Mouse (Mus musculus) ES-E14 (cell line): ENCODE data around the gene Copa. TPM values are rescaled to one million over a fixed set of nuclear protein-coding genes. Genes with fewer than 3 reads are reported as not detected.

Source experiments
- DNase-seq: peaks from one replicate; pipeline ENCODE4 v3.0.0-alpha.2; 2013; ENCODE audit warnings: low read depth, low spot score
- H3K27ac ChIP-seq: 2 replicates; pipeline ENCODE4 v1.5.1; 2012; ENCODE audit warnings: low read depth, mild to moderate bottlenecking, low read length, moderate library complexity, mixed read lengths; ENCODE audit not compliant: poor library complexity, insufficient read depth, severe bottlenecking
- H3K36me3 ChIP-seq: 2 replicates; pipeline ENCODE4 v1.6.1; 2012; ENCODE audit warnings: mild to moderate bottlenecking, low read length, moderate library complexity, mixed read lengths; ENCODE audit not compliant: control insufficient read depth, poor library complexity, insufficient read depth, severe bottlenecking
- H3K4me1 ChIP-seq, 2 experiments: fragments of 150-350 bp in 1 of 2; sonication (generic) in 1 of 2; 2 replicates each; pipeline ENCODE4 v1.6.1; 2012; ENCODE audit warnings: low read length in 2 of 2, mild to moderate bottlenecking in 1 of 2, mixed read lengths in 1 of 2; ENCODE audit not compliant: control insufficient read depth in 2 of 2, insufficient read depth in 2 of 2, poor library complexity in 1 of 2
- H3K4me3 ChIP-seq, 2 experiments: fragments of 150-350 bp in 1 of 2; sonication (generic) in 1 of 2; 2 replicates each; pipeline ENCODE4 v1.5.1; 2012; ENCODE audit warnings: low read length in 2 of 2, low read depth in 1 of 2, mild to moderate bottlenecking in 1 of 2, mixed read lengths in 1 of 2; ENCODE audit not compliant: insufficient read depth in 1 of 2, poor library complexity in 1 of 2, severe bottlenecking in 1 of 2
- H3K9ac ChIP-seq: 2 replicates; pipeline ENCODE4 v1.6.1; 2012; ENCODE audit warnings: low read depth, mild to moderate bottlenecking, low read length, mixed read lengths; ENCODE audit not compliant: poor library complexity, insufficient read depth, severe bottlenecking
- H3K9me3 ChIP-seq: fragments of 150-350 bp; sonication (generic); 2 replicates; pipeline ENCODE4 v1.6.1; 2012; ENCODE audit warnings: low read depth, mild to moderate bottlenecking, low read length; ENCODE audit not compliant: control insufficient read depth, insufficient read depth
- CHD2 ChIP-seq: IDR thresholded peaks from 2 replicates; pipeline ENCODE4 v1.6.1; 2014; ENCODE audit warnings: mild to moderate bottlenecking, low read depth, low read length, inconsistent platforms
- HCFC1 ChIP-seq: IDR thresholded peaks from 2 replicates; pipeline ENCODE4 v1.6.1; 2012; ENCODE audit warnings: low read length, inconsistent platforms, borderline replicate concordance; ENCODE audit not compliant: insufficient read depth
- MAFK ChIP-seq: IDR thresholded peaks from 2 replicates; pipeline ENCODE4 v1.6.1; 2014; ENCODE audit warnings: mild to moderate bottlenecking, low read depth, low read length, inconsistent platforms; ENCODE audit not compliant: insufficient read depth
- ZC3H11A ChIP-seq: IDR thresholded peaks from 2 replicates; pipeline ENCODE4 v1.6.1; 2012; ENCODE audit warnings: low read depth, mild to moderate bottlenecking, inconsistent platforms, low read length, borderline replicate concordance
- ZNF384 ChIP-seq: IDR thresholded peaks from 2 replicates; pipeline ENCODE4 v1.6.1; 2012; ENCODE audit warnings: low read depth, low read length, inconsistent platforms
- in situ Hi-C, 2 experiments: fragments of 600-800 bp; cut with MboI; formaldehyde crosslinking; loops; one replicate each; pipeline ENCODE4 v1.15.1; 2025; ENCODE audit warnings: low sequenced_read_pairs in 2 of 2, inconsistent platforms in 1 of 2; ENCODE audit not compliant: unreplicated experiment in 2 of 2
- total RNA-seq: library from RNA; depleted of rRNA; stranded (reverse); fragments of 300-350 nt; gene quantifications from 2 replicates; pipeline ENCODE4 v1.2.3, GENCODE M21; 2012

Copa gene
- total RNA-seq, 1 experiment, result 91.5 TPM

DNA sequence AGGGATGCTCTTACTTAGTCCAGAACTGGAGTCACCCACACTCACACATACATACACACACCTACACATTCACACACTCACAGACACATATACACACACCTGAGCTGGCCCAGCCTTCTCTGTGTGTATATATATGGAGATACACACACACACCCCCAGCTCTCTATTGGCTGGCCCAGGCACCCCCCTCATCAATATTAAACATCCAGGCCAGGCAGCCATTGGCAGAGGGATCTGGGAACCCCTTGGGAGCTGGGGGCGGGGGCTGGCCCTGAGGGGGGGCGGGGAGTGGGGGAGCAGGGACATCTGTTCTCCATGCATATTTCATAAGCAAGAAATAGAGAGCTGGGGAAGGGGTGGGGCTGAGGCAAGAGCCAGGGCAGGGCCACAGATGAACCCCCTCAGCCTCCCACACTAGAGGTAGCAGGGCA, 24.8 kb upstream of the Copa start, which contains the start of gene Nhlh1:
Gene Nhlh1, minus strand, starts transcription at position 83 of the 431 bp plus-strand sequence.
- no peak within 1 kb of the TSS for H3K4me3 ChIP-seq
- H3K4me1 ChIP-seq, result peaks cover 1 to 16% of the 10 kb centered on the region in 2 experiments; a peak in 2 of 4 replicates
- no peak within 1 kb of the TSS for H3K27ac ChIP-seq
- no peak for DNase-seq
- H3K9me3 ChIP-seq, result no peaks in the 10 kb centered on the region
- TF ChIP-seq MAFK (no peak), HCFC1 (no peak), ZC3H11A (no peak), CHD2 (no peak), ZNF384 (no peak)
- no peak within 1 kb of the TSS for H3K9ac ChIP-seq
- no peaks in the 10 kb centered on the region for H3K36me3 ChIP-seq
- in situ Hi-C loops, result no loop called here

DNA sequence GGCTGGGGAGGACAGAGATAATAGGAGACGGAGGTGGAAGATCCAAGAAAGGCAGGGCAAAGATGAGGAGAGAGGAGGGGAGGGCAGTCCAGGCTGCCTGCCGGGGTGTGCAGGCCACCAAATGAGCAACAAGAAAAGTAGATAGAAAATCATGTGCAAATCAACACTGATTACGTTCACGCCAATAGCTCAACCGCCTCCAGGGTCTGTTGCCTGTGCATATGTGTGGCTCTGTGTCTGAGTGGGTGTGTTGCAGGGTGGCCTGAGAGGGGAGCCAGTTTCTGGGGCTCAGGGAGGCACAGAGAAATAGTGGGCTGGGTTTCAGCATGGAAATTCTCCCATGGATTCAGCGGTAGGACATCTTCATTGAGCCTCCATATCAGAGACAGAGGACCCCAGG, 24.0 kb upstream of the Copa start:
- Histone ChIP-seq H3K36me3 (no peaks in the 10 kb centered on the region), H3K4me1 (peaks cover 1 to 12% of the 10 kb centered on the region in 2 experiments; a peak in 2 of 4 replicates), H3K27ac (no peak overlapping the region), H3K4me3 (no peak overlapping the region), H3K9ac (no peak overlapping the region), H3K9me3 (no peaks in the 10 kb centered on the region)
- DNase-seq, result no peak
- in situ Hi-C loops, result no loop called here
- TF ChIP-seq ZNF384, result no peak
- TF ChIP-seq ZC3H11A, result no peak
- no peak for TF ChIP-seq CHD2

DNA sequence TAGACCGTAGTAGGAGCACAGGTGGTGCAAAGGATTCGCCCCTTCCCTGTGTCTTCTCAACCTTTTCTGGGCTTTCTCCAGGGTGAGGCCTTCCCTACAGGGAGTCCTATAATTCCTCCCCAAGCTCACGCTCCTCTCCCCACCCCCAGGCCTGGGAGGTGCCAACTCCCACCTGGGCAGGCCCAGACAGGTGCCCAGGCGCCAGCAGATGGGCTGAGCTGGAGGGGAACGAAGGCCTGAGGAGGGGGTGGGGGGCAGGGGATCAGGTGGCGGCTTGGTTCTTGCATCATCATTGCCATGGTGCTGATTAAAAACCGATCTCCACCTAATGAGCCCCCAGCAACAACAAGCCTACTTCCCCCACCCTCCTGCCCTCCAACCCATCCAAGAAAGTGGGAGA, 23.5 kb upstream of the Copa start:
- TF ChIP-seq ZNF384 (no peak), ZC3H11A (no peak), HCFC1 (no peak), MAFK (no peak)
- no peak for DNase-seq
- no peak overlapping the region for H3K9ac ChIP-seq
- peaks cover 0 to 10% of the 10 kb centered on the region in 2 experiments; a peak in 2 of 4 replicates for H3K4me1 ChIP-seq
- no peaks in the 10 kb centered on the region for H3K9me3 ChIP-seq
- H3K4me3 ChIP-seq, result no peak overlapping the region
- in situ Hi-C loops, result no loop called here
- H3K27ac ChIP-seq, result no peak overlapping the region
- H3K36me3 ChIP-seq, result no peaks in the 10 kb centered on the region

DNA sequence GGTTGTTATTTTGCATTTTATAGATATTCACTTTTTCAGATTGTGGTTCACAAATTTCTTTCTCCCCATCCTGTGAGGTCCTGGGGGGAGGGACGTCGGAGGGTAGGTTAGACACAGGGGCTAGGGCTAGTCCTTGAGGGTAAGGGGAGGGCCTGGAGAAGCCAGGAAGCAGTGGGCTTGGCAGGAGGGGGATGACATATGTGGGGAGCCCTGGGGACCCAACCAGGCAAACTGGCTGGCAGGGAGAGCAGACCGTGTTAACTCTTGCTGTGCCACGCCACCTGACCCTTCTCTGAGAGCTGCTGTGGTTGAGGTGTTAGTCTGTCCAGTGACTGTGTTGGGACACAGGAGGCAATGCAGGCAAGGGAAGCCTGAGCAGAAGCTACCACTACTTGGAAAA, 21.7 kb upstream of the Copa start:
- peaks cover 2% of the 10 kb centered on the region; the same call in 1 of the 2 replicates for H3K36me3 ChIP-seq
- in situ Hi-C loops, result no loop called here
- H3K27ac ChIP-seq, result no peak overlapping the region
- H3K9me3 ChIP-seq, result no peaks in the 10 kb centered on the region
- TF ChIP-seq CHD2, result no peak
- TF ChIP-seq ZC3H11A, result no peak
- TF ChIP-seq HCFC1, result no peak
- H3K4me3 ChIP-seq, result no peak overlapping the region
- peaks cover 0 to 8% of the 10 kb centered on the region in 2 experiments; a peak in 2 of 4 replicates for H3K4me1 ChIP-seq
- H3K9ac ChIP-seq, result no peak overlapping the region
- no peak for DNase-seq

DNA sequence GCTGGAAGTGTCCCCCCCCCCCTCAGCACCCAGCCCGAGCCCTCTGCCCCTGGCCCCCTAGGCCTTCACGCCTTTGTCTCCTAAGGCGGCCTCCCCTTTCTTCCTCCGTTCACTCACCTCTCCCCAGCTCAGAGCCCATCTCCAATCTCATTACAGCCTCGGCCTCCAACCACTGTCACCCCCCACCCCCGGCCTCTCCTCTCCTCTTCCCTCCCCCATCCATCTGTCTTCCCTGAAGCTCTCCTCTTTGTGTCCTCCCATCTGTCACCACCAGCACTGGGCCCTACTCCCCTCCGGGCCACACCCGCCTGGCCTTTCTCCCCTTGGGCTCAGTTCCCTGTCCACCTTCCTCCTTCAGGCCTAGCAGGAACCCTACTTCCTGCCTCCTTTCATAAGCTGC, 21.1 kb upstream of the Copa start:
- Histone ChIP-seq H3K27ac (no peak overlapping the region), H3K9ac (no peak overlapping the region), H3K4me3 (no peak overlapping the region), H3K36me3 (peaks cover 5% of the 10 kb centered on the region; the same call in 1 of the 2 replicates), H3K9me3 (no peaks in the 10 kb centered on the region), H3K4me1 (peaks cover 0 to 8% of the 10 kb centered on the region in 2 experiments; a peak in 2 of 4 replicates)
- DNase-seq, result no peak
- TF ChIP-seq ZNF384 (no peak), CHD2 (no peak), MAFK (no peak), HCFC1 (no peak), ZC3H11A (no peak)
- in situ Hi-C loops, result no loop called here
